Mouse (Mus musculus) embryonic facial prominence, embryonic 10.5 days (tissue): ENCODE results near the gene Kirrel3. TPM values are rescaled to one million over a fixed set of nuclear protein-coding genes. Genes with fewer than 3 reads are reported as not detected.

Source experiments
- DNase-seq: peaks from one replicate; pipeline ENCODE4 v3.0.0-alpha.2; 2017; ENCODE audit warnings: low spot score
- H3K27ac ChIP-seq: fragments of 300-500 bp; sonication (generic); replicated peaks from 2 replicates; pipeline ENCODE4 v1.5.1; 2016; ENCODE audit warnings: mild to moderate bottlenecking
- H3K27me3 ChIP-seq: fragments of 300-500 bp; sonication (generic); replicated peaks from 2 replicates; pipeline ENCODE4 v1.6.1; 2016; ENCODE audit warnings: low read depth, mild to moderate bottlenecking; ENCODE audit not compliant: poor library complexity, severe bottlenecking
- H3K36me3 ChIP-seq: fragments of 300-500 bp; sonication (generic); replicated peaks from 2 replicates; pipeline ENCODE4 v1.6.1; 2016; ENCODE audit warnings: mild to moderate bottlenecking, moderate library complexity
- H3K4me1 ChIP-seq: fragments of 300-500 bp; sonication (generic); 2 replicates; pipeline ENCODE4 v1.6.1; 2016
- H3K4me3 ChIP-seq: fragments of 300-500 bp; sonication (generic); 2 replicates; pipeline ENCODE4 v1.5.1; 2016; ENCODE audit warnings: mild to moderate bottlenecking, moderate library complexity
- H3K9me3 ChIP-seq: fragments of 300-500 bp; sonication (generic); 2 replicates; pipeline ENCODE4 v1.6.1; 2016; ENCODE audit warnings: mild to moderate bottlenecking
- WGBS: fragments of 180-500 bp; shearing (Covaris S2); methylation state at CpG from one replicate; pipeline ENCODE4 v1.1.7; 2016; 5-methylcytosine and 5-hydroxymethylcytosine counted together
- polyA plus RNA-seq: library from polyadenylated mRNA; unstranded; fragments of >200 nt; fragmentation: Nextera tagmentation; extraction: Ambion mirVana; gene quantifications from 2 replicates; pipeline ENCODE4 v1.2.1, GENCODE M21; 2016

Gene Kirrel3
- polyA plus RNA-seq, 1 experiment from 2014 or later, result 2.3 TPM

- WGBS, result 72% methylated on average over 6 of the region's 6 CpGs
- peak overlapping the region; percentile 65 for H3K27ac ChIP-seq
These were observed 389.5 kb downstream of the Kirrel3 start for GRCm38 (mm10) chr9:34875238-34875637.

GRCm38 (mm10) chr9:34877186-34877585, 391.5 kb downstream of the Kirrel3 start:
- WGBS, result 79% methylated on average over 3 of the region's 3 CpGs
- DNase-seq, result no peak
- Histone ChIP-seq H3K4me1 (peaks cover 19% of the 10 kb centered on the region), H3K36me3 (no peaks in the 10 kb centered on the region), H3K27me3 (peaks cover 5% of the 10 kb centered on the region), H3K9me3 (no peaks in the 10 kb centered on the region), H3K4me3 (no peak overlapping the region), H3K27ac (no peak overlapping the region)

More at GRCm38 (mm10) chr9:34875238-34875637, 389.5 kb downstream of the Kirrel3 start:
- no peaks in the 10 kb centered on the region for H3K36me3 ChIP-seq
- peaks cover 13% of the 10 kb centered on the region for H3K27me3 ChIP-seq
- no peak for DNase-seq
- peaks cover 21% of the 10 kb centered on the region for H3K4me1 ChIP-seq
- H3K9me3 ChIP-seq, result no peaks in the 10 kb centered on the region
- H3K4me3 ChIP-seq, result no peak overlapping the region

- H3K9me3 ChIP-seq, result no peaks in the 10 kb centered on the region
- DNase-seq, result no peak
- H3K36me3 ChIP-seq, result no peaks in the 10 kb centered on the region
- no peak overlapping the region for H3K4me3 ChIP-seq
- WGBS, result 68% methylated on average over 3 of the region's 3 CpGs
- peaks cover 5% of the 10 kb centered on the region for H3K27me3 ChIP-seq
- no peak overlapping the region for H3K27ac ChIP-seq
- H3K4me1 ChIP-seq, result peaks cover 23% of the 10 kb centered on the region
These were observed 392.1 kb downstream of the Kirrel3 start for GRCm38 (mm10) chr9:34877799-34878198.

GRCm38 (mm10) chr9:34881750-34882149, 396.1 kb downstream of the Kirrel3 start:
- Histone ChIP-seq H3K36me3 (no peaks in the 10 kb centered on the region), H3K27ac (no peak overlapping the region), H3K27me3 (peaks cover 5% of the 10 kb centered on the region; the same call in 1 of the 2 replicates), H3K4me3 (no peak overlapping the region), H3K9me3 (no peaks in the 10 kb centered on the region), H3K4me1 (peaks cover 11% of the 10 kb centered on the region)
- DNase-seq, result peak; percentile 12
- WGBS, result 45% methylated on average over 5 of the region's 5 CpGs

DNA sequence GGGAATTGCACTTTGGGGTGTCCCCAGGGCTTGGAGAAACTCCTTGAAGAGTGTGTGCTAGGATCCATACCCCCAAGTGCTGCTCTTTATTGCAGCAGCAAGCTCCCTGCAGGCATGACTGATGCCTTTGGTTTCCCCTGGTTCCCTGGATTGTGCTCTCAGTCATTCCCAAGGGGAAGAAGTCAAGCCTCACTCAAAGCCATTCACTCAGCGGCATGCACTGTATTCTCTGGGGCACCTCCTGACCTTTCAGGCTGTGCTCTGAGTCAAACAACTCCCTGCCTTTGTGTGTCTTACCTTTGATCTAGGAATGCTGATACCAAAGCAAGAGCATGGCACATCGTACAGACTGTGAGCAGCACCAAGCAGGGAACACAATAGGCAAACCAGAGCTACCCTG, 396.5 kb downstream of the Kirrel3 start:
- no peaks in the 10 kb centered on the region for H3K9me3 ChIP-seq
- H3K27ac ChIP-seq, result no peak overlapping the region
- DNase-seq, result no peak
- WGBS, result 13% methylated on average over 2 of the region's 2 CpGs
- no peaks in the 10 kb centered on the region for H3K36me3 ChIP-seq
- no peak overlapping the region for H3K4me3 ChIP-seq
- peaks cover 11% of the 10 kb centered on the region for H3K4me1 ChIP-seq
- H3K27me3 ChIP-seq, result peaks cover 3% of the 10 kb centered on the region; the same call in 1 of the 2 replicates

GRCm38 (mm10) chr9:34883122-34883521, 397.4 kb downstream of the Kirrel3 start:
- WGBS, result 23% methylated on average over 4 of the region's 4 CpGs
- H3K36me3 ChIP-seq, result no peaks in the 10 kb centered on the region
- no peaks in the 10 kb centered on the region for H3K27me3 ChIP-seq
- DNase-seq, result no peak
- no peak overlapping the region for H3K4me3 ChIP-seq
- H3K27ac ChIP-seq, result no peak overlapping the region
- peaks cover 11% of the 10 kb centered on the region for H3K4me1 ChIP-seq
- no peaks in the 10 kb centered on the region for H3K9me3 ChIP-seq

- Histone ChIP-seq H3K4me1 (peaks cover 11% of the 10 kb centered on the region), H3K27ac (no peak overlapping the region), H3K27me3 (no peaks in the 10 kb centered on the region), H3K4me3 (no peak overlapping the region), H3K9me3 (no peaks in the 10 kb centered on the region), H3K36me3 (no peaks in the 10 kb centered on the region)
- DNase-seq, result no peak
- WGBS, result 91% methylated on average over 3 of the region's 3 CpGs
These were observed 398.6 kb downstream of the Kirrel3 start for GRCm38 (mm10) chr9:34884325-34884724.

DNA sequence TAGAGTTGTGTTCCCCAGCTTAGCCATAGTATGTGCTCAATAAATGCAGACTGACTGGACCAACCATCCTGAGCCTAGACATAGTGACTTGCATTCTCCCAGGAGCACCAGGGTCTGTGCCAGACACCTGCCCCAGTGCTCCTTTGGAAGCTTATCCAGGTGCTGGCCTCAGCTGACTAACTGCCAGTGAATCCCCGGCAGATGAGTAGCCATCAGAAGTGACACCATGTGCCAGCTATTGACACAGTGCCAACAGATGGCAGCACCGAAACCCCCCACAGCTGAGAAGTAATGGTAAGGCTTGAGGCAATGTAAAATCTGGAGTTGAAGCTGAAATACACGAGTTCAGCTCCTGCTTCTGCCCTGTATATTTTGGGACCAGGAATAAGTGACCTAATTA, 399.2 kb downstream of the Kirrel3 start:
- peaks cover 11% of the 10 kb centered on the region for H3K4me1 ChIP-seq
- DNase-seq, result no peak
- 80% methylated on average over 3 of the region's 3 CpGs for WGBS
- no peaks in the 10 kb centered on the region for H3K9me3 ChIP-seq
- H3K27ac ChIP-seq, result no peak overlapping the region
- no peak overlapping the region for H3K4me3 ChIP-seq
- H3K36me3 ChIP-seq, result no peaks in the 10 kb centered on the region
- no peaks in the 10 kb centered on the region for H3K27me3 ChIP-seq

- DNase-seq, result no peak
- H3K4me3 ChIP-seq, result no peak overlapping the region
- H3K27me3 ChIP-seq, result no peaks in the 10 kb centered on the region
- H3K36me3 ChIP-seq, result no peaks in the 10 kb centered on the region
- H3K9me3 ChIP-seq, result no peaks in the 10 kb centered on the region
- WGBS, result 55% methylated on average over 5 of the region's 5 CpGs
- no peak overlapping the region for H3K27ac ChIP-seq
- peaks cover 9% of the 10 kb centered on the region for H3K4me1 ChIP-seq
These were observed 401.1 kb downstream of the Kirrel3 start for GRCm38 (mm10) chr9:34886746-34887145.

DNA sequence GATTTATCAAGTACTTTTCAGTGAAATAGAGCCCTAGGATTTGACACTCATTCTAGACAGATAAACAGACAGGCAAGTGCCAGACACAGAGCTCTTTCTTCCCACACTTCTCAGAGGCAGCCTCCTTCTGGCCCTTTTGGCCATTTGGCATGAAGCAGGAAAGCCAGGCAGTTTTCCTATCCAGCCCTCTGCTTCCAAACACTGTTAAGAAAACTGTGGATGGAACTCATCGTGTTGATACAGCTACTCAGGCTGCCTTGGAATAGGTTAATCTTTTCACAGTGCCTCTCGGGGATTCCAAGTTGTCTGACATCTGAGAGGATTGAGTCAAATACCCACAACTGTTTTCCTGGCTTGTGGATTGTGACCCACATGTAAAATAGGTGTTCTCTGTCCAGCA, 401.5 kb downstream of the Kirrel3 start:
- 47% methylated on average over 2 of the region's 2 CpGs for WGBS
- Histone ChIP-seq H3K27ac (no peak overlapping the region), H3K27me3 (no peaks in the 10 kb centered on the region), H3K36me3 (no peaks in the 10 kb centered on the region), H3K9me3 (no peaks in the 10 kb centered on the region), H3K4me3 (no peak overlapping the region), H3K4me1 (peaks cover 4% of the 10 kb centered on the region)
- DNase-seq, result no peak

DNA sequence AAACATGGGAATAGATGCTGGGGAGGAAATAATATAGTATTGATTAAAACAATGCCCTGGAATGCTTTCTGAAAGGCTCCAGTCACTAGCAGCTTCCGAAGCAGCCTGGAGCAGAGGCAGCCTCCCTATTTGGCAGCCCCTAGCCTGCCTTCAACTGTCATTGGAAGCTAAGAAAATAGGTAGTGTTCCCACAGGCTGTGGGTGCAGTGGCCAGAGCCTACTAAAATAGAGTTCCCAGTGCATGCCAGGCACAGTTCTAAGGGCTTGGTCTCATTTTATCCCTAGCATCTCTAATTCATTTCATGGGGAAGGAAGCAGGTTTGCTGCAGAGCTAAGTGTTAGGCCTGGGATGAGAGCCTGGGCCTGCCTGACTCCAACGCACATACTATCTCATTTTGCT, 402.6 kb downstream of the Kirrel3 start:
- Histone ChIP-seq H3K36me3 (no peaks in the 10 kb centered on the region), H3K4me3 (no peak overlapping the region), H3K27ac (no peak overlapping the region), H3K27me3 (no peaks in the 10 kb centered on the region), H3K9me3 (no peaks in the 10 kb centered on the region), H3K4me1 (no peaks in the 10 kb centered on the region; the same call in 1 of the 2 replicates)
- DNase-seq, result no peak
- WGBS, result 80% methylated on average over 2 of the region's 2 CpGs

- H3K36me3 ChIP-seq, result no peaks in the 10 kb centered on the region
- no peak overlapping the region for H3K27ac ChIP-seq
- H3K27me3 ChIP-seq, result no peaks in the 10 kb centered on the region
- H3K4me1 ChIP-seq, result peaks cover 6% of the 10 kb centered on the region; the same call in 1 of the 2 replicates
- H3K9me3 ChIP-seq, result no peaks in the 10 kb centered on the region
- DNase-seq, result no peak
- H3K4me3 ChIP-seq, result no peak overlapping the region
- 86% methylated on average over 4 of the region's 4 CpGs for WGBS
These were observed 415.5 kb downstream of the Kirrel3 start for GRCm38 (mm10) chr9:34901216-34901615.

GRCm38 (mm10) chr9:34901888-34902287, 416.2 kb downstream of the Kirrel3 start:
- WGBS, result 65% methylated on average over 2 of the region's 2 CpGs
- Histone ChIP-seq H3K36me3 (no peaks in the 10 kb centered on the region), H3K27ac (no peak overlapping the region), H3K27me3 (no peaks in the 10 kb centered on the region), H3K4me3 (no peak overlapping the region), H3K4me1 (peaks cover 6% of the 10 kb centered on the region; the same call in 1 of the 2 replicates), H3K9me3 (no peaks in the 10 kb centered on the region)
- no peak for DNase-seq

DNA sequence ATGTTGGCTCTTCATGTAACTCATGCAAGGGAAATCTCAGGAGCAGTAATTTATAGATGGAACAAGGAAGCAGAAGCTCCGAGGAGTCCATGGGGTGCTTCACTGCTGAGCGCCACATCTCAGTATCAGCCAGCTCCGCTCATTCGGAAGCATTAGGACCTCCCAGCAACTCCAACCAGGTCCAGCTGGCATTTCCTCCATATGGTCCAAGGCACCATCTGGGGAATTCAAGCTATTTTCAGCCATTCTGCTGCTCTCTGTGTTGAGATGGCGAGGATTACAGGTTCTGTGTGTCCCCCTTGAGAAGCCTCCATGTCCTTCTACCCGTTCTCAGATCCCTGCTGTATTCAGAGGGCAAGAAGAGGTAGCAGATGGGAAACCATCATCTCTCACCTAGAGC, 419.5 kb downstream of the Kirrel3 start:
- 87% methylated on average over 6 of the region's 6 CpGs for WGBS

More for the DNA sequence above, 419.5 kb downstream of the Kirrel3 start:
- Histone ChIP-seq H3K4me1 (no peaks in the 10 kb centered on the region; the same call in 1 of the 2 replicates), H3K27ac (no peak overlapping the region), H3K9me3 (no peaks in the 10 kb centered on the region), H3K36me3 (no peaks in the 10 kb centered on the region), H3K27me3 (no peaks in the 10 kb centered on the region), H3K4me3 (no peak overlapping the region)
- no peak for DNase-seq
